Mouse (Mus musculus): Measurements from ENCODE around the gene Cacna1c.

DNA sequence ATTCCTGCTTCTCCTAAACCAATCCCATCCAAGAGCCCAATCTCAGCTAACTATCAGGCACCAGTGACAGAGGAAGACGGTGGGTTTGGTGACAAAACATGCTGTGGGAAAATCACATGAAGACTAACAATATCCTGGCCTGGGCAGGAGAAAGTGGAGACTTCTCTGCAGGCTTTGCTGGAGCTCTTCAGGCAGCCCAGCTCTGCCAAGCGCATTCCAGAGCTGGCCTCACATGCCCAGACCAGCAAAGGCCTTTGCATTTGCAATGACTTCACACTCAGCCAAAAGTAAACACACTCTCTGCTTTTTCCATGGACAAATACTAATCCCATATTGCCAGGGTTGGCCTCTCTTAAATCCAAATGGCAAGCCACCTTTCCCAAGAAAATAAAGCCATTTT lies 144.5 kb downstream of the Cacna1c start:
- TF ChIP-seq CTCF (IDR thresholded peaks at IDR 0.05; ENCODE audit: low read depth) (no peak), EP300 (IDR thresholded peaks at IDR 0.05; ENCODE audit: low read depth) (no peak)

Measured in liver, postnatal 0 days (tissue).